Mouse (Mus musculus) liver, embryonic 14.5 days (tissue): ENCODE measurements at regions not wholly inside any gene's neighbourhood (a gene's known extent, or its start where the extent isn't known, plus 50 kb on each side); places are given as distances from the start of the nearest gene placed in this dataset.

Experiments used
- ATAC-seq: fragments of 200-750 bp; cut with Nextera tagmentation; 2 replicates; pipeline ENCODE4 v1.8.0; 2017; ENCODE audit warnings: moderate number of reproducible peaks, mild to moderate bottlenecking, moderate library complexity; ENCODE audit not compliant: insufficient read depth
- DNase-seq, 3 experiments: peaks; one replicate each; pipeline ENCODE4 v3.0.0-alpha.2; 2012 to 2013; ENCODE audit warnings: low read depth in 3 of 3, low spot score in 3 of 3
- H3K27ac ChIP-seq: fragments of 300-500 bp; sonication (generic); 2 replicates; pipeline ENCODE4 v1.5.1; 2014; ENCODE audit warnings: moderate library complexity, mild to moderate bottlenecking, control low read depth, inconsistent platforms
- H3K27me3 ChIP-seq: fragments of 300-500 bp; sonication (generic); 2 replicates; pipeline ENCODE4 v1.6.1; 2014; ENCODE audit warnings: mild to moderate bottlenecking, low read length, moderate library complexity; ENCODE audit not compliant: control insufficient read depth, insufficient read depth
- H3K36me3 ChIP-seq: fragments of 300-500 bp; sonication (generic); replicated peaks from 2 replicates; pipeline ENCODE4 v1.6.1; 2014; ENCODE audit warnings: low read depth; ENCODE audit not compliant: control insufficient read depth, insufficient read depth
- H3K4me1 ChIP-seq, 2 experiments: fragments of 200-500 bp in 1 of 2; fragments of 300-500 bp in 1 of 2; sonication (generic) in 1 of 2; replicated peaks; 2 replicates each; pipeline ENCODE4 v1.6.1; 2012 to 2014; ENCODE audit warnings: antibody characterized with exemption in 1 of 2, inconsistent platforms in 1 of 2, low read length in 1 of 2; ENCODE audit not compliant: control insufficient read depth in 2 of 2, insufficient read depth in 2 of 2
- H3K4me2 ChIP-seq: fragments of 300-500 bp; sonication (generic); 2 replicates; pipeline ENCODE4 v1.6.1; 2014; ENCODE audit warnings: low read depth, mild to moderate bottlenecking, control low read depth, moderate library complexity
- H3K4me3 ChIP-seq, 2 experiments: fragments of 200-500 bp in 1 of 2; fragments of 300-500 bp in 1 of 2; sonication (generic) in 1 of 2; 2 replicates each; pipeline ENCODE4 v1.5.1; 2012 to 2014; ENCODE audit warnings: low read depth in 2 of 2, low read length in 2 of 2, mild to moderate bottlenecking in 2 of 2, control low read depth in 1 of 2, inconsistent platforms in 1 of 2, moderate library complexity in 1 of 2; ENCODE audit not compliant: insufficient read depth in 1 of 2
- H3K9ac ChIP-seq: fragments of 300-500 bp; sonication (generic); replicated peaks from 2 replicates; pipeline ENCODE4 v1.6.1; 2014; ENCODE audit warnings: mild to moderate bottlenecking, control low read depth, moderate library complexity
- H3K9me3 ChIP-seq: fragments of 300-500 bp; sonication (generic); 2 replicates; pipeline ENCODE4 v1.6.1; 2016; ENCODE audit warnings: low read length, mixed read lengths; ENCODE audit not compliant: control insufficient read depth
- CTCF ChIP-seq: IDR thresholded peaks from 2 replicates; pipeline ENCODE4 v1.5.1; 2016; ENCODE audit warnings: antibody characterized with exemption, low read depth, control low read depth
- EP300 ChIP-seq: IDR thresholded peaks from 2 replicates; pipeline ENCODE4 v1.6.1; 2016; ENCODE audit warnings: antibody characterized with exemption, low read depth
- WGBS: fragments of 180-500 bp; shearing (Covaris S2); extraction: QIAGEN DNeasy Blood & Tissue Kit; methylation state at CpG from one replicate; pipeline ENCODE4 v1.1.7; 2014; ENCODE audit not compliant: insufficient replicate concordance; 5-methylcytosine and 5-hydroxymethylcytosine counted together

GRCm38 (mm10) chr3:128206483-128206882 lies 310.4 kb upstream of the Fam241a start:
- Histone ChIP-seq H3K36me3 (no peaks in the 10 kb centered on the region), H3K9ac (no peak overlapping the region), H3K4me3 (no peak overlapping the region), H3K9me3 (no peaks in the 10 kb centered on the region), H3K27ac (no peak overlapping the region), H3K4me1 (peaks cover 0 to 3% of the 10 kb centered on the region in 2 experiments; a peak in 1 of 4 replicates), H3K4me2 (no peak overlapping the region), H3K27me3 (no peaks in the 10 kb centered on the region)
- TF ChIP-seq CTCF = no peak
- TF ChIP-seq EP300 = no peak
- 77% methylated on average over 1 of the region's 1 CpGs for WGBS
- ATAC-seq = no peak
- DNase-seq = no peak

DNA sequence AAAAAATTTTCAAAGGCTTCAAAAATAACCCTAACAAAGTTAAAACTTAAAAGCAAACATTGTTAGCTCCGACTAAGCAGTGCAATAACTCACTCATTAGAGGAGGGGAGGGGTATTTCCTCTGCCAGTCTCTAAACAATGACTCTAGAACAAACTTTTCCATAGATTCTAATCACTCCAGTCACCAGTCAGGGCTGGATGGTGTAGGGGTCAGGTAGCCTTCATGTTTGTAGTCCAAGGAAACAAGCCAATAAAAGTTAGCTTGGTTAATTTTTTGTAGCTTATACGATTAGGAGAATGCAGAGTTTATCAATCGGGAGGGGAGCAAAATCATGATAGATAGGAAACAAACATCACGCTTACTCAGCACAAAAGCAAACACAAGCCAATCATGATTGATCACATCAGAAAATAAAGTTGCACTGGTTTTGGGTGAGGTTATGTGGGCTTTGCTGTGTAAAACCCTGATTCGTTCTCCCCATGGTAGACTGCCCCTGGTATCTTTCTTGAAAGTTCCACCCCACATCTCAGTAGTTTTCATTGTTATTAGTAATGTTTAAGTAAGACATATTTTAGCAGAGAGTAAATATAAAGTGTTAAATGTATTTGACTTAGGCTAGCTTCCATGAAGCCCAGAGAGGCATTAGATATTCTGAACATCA lies 304.6 kb upstream of the Fam241a start:
- WGBS = 44% methylated on average over 5 of the region's 5 CpGs
- no peak overlapping the region for H3K9ac ChIP-seq

GRCm38 (mm10) chr3:128199466-128199865 lies 303.3 kb upstream of the Fam241a start:
- H3K4me2 ChIP-seq = no peak overlapping the region
- ATAC-seq = no peak
- H3K9me3 ChIP-seq = no peaks in the 10 kb centered on the region
- H3K27ac ChIP-seq = no peak overlapping the region
- no peak for DNase-seq
- no peak overlapping the region for H3K4me3 ChIP-seq
- no peak overlapping the region for H3K9ac ChIP-seq
- H3K4me1 ChIP-seq = no peaks in the 10 kb centered on the region
- 54% methylated on average over 2 of the region's 2 CpGs for WGBS
- no peak for TF ChIP-seq EP300
- no peak for TF ChIP-seq CTCF
- H3K27me3 ChIP-seq = no peaks in the 10 kb centered on the region
- no peaks in the 10 kb centered on the region for H3K36me3 ChIP-seq

More for the DNA sequence above, 304.6 kb upstream of the Fam241a start:
- TF ChIP-seq EP300 (no peak), CTCF (no peak)
- Histone ChIP-seq H3K4me1 (no peaks in the 10 kb centered on the region), H3K27me3 (no peaks in the 10 kb centered on the region), H3K36me3 (no peaks in the 10 kb centered on the region), H3K27ac (no peak overlapping the region), H3K4me3 (no peak overlapping the region), H3K9me3 (no peaks in the 10 kb centered on the region), H3K4me2 (no peak overlapping the region)
- no peak for ATAC-seq
- no peak for DNase-seq

DNA sequence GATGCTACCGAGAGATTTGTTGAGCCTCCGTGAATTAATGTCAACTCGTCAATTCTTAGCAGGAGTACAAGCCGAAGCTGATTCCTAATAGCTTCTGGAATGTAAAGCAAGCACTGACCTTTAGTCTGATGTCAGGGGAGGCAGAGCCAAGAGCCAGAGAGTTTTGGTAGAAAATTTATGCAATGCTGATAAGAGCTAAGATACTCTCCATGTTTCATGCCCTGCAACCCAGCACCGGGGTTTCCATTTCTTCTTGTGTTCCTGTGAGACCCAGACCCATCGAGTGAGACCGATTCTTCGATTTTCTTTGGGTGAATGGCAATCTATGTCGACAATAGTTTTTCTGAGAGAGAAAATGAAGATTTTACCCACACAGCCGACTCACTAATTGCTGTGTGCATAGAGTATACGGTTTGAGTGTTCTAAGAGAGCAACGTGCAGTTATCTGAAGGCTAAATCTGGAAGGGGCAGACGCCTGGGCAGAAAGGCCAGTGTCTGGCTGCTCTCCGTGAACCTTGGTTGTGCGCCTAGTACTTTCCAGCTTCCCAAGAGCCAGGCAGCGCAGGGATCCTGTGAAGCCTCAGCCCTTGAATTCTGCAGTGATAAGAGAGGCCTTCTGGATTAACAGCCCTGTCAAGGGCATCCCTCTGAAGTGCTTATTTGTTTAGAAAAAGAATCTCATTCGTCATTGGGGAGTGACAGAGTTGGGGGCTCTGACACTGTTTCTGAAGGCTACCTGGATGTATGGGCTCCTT lies 296.1 kb upstream of the Fam241a start:
- H3K27ac ChIP-seq = no peak overlapping the region
- H3K9me3 ChIP-seq = no peaks in the 10 kb centered on the region
- no peaks in the 10 kb centered on the region for H3K4me1 ChIP-seq
- no peak for TF ChIP-seq CTCF
- no peak for TF ChIP-seq EP300
- no peaks in the 10 kb centered on the region for H3K36me3 ChIP-seq
- H3K27me3 ChIP-seq = no peaks in the 10 kb centered on the region
- WGBS = 54% methylated on average over 17 of the region's 17 CpGs
- ATAC-seq (no peak), DNase-seq (no peak)
- H3K4me2 ChIP-seq = no peak overlapping the region
- H3K4me3 ChIP-seq = no peak overlapping the region
- H3K9ac ChIP-seq = no peak overlapping the region

DNA sequence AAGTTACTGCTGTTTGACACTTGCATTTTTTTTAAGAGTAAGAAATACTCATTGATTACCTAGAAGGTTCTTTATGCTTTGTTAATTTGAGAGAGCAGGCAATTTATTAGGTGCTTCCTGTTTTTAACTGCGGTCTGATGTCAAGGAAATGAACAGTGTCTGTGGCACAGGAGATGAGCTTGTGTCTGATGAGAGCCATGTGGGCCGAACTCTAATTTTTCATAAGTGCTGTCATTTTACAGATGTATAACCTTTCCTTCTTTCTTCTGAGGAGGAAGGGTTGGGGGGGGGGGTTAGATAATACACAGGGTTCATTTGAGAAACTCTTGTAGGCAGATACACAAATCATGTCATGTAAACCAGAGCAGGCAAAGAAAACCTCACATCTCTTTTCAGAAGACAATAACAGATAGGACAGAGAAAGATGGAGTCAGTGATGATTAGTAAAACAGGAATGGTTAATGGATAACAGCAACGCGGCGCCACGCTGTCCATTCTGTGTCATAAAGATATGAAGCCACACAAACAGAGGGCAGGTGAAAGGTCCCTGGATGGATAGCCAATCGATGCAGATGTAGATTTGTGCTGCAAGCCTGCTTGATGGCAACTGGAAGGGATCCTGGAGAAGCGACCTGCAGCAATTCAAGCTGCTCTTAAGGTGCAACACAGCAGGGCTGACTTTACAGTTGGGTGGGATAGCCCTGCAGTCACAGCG lies 291.4 kb upstream of the Fam241a start:
- Histone ChIP-seq H3K4me1 (no peaks in the 10 kb centered on the region), H3K9me3 (no peaks in the 10 kb centered on the region), H3K4me3 (no peak overlapping the region), H3K27me3 (no peaks in the 10 kb centered on the region), H3K4me2 (no peak overlapping the region), H3K9ac (no peak overlapping the region), H3K36me3 (no peaks in the 10 kb centered on the region), H3K27ac (no peak overlapping the region)
- no peak for TF ChIP-seq EP300
- TF ChIP-seq CTCF = no peak
- ATAC-seq (no peak), DNase-seq (no peak)
- 49% methylated on average over 9 of the region's 9 CpGs for WGBS
